Mouse (Mus musculus) spleen, adult 2 months (tissue): ENCODE measurements around the gene Plch2.

ENCODE experiments used
- CTCF ChIP-seq: fragments of 200-500 bp; IDR thresholded peaks from 2 replicates; pipeline ENCODE4 v1.5.1; 2011; ENCODE audit warnings: mild to moderate bottlenecking, inconsistent platforms; ENCODE audit not compliant: insufficient read depth, insufficient read length, insufficient replicate concordance; ENCODE audit errors: extremely low read depth
- POLR2A ChIP-seq: fragments of 200-500 bp; IDR thresholded peaks from 2 replicates; pipeline ENCODE4 v1.6.1; 2011; ENCODE audit warnings: low read depth, low read length, inconsistent platforms

DNA sequence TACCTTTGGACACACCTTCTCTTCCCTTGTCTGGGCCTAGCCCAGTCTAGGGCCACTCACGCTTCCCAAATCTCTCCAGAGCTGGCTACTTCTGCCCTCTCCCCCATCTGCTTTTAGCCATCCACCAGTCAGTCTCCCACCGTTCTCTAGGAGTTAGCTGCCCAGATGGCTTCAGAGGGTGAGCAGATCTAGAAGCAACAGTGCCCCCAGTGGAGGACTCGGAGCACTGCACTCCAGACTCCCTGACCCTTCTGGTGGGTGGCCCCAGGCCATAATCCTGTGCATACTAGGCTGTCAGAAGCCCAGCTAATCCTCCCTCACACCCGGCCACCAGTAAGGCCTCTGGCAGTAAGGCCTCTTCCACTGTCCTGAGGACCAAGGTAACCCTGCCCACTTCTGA lies 43.8 kb downstream of the Plch2 start:
- TF ChIP-seq CTCF (peak; percentile 84), POLR2A (no peak)
